Mouse (Mus musculus) layer of hippocampus, postnatal 14 days (tissue): ENCODE results near the gene D17Wsu92e. TPM values are rescaled to one million over a fixed set of nuclear protein-coding genes. Genes with fewer than 3 reads are reported as not detected.
A peak's percentile ranks its signal among the peaks of the same experiment; 100 is the strongest.

Source experiments
- DNase-seq, 2 experiments: peaks; one replicate each; pipeline ENCODE4 v3.0.0; 2021 to 2022; ENCODE audit warnings: low spot score in 2 of 2, mixed read lengths in 1 of 2
- total RNA-seq, 2 experiments: library from RNA; stranded (reverse); gene quantifications; 2 replicates each; pipeline ENCODE4 v1.2.3; 2021

D17Wsu92e gene
- total RNA-seq, 2 experiments from 2014 or later: 121 to 130 TPM

GRCm38 (mm10) chr17:27751314-27752202 lies 68.9 kb downstream of the D17Wsu92e start:
- peak in 1 of 2 experiments; percentile 22 for DNase-seq

GRCm38 (mm10) chr17:27750451-27750942 lies 70.0 kb downstream of the D17Wsu92e start:
- DNase-seq: no peak

GRCm38 (mm10) chr17:27748123-27748522 lies 72.3 kb downstream of the D17Wsu92e start:
- DNase-seq: no peak

- DNase-seq: no peak
Observed at GRCm38 (mm10) chr17:27746446-27746845, 74.0 kb downstream of the D17Wsu92e start.

GRCm38 (mm10) chr17:27740961-27741360 lies 79.5 kb downstream of the D17Wsu92e start:
- no peak for DNase-seq

GRCm38 (mm10) chr17:27734344-27735073 lies 85.9 kb downstream of the D17Wsu92e start:
- no peak for DNase-seq

- no peak for DNase-seq
Observed at GRCm38 (mm10) chr17:27732694-27733093, 87.8 kb downstream of the D17Wsu92e start.

GRCm38 (mm10) chr17:27732152-27732551 lies 88.3 kb downstream of the D17Wsu92e start:
- no peak for DNase-seq

- DNase-seq: no peak
Observed at GRCm38 (mm10) chr17:27728770-27729169, 91.7 kb downstream of the D17Wsu92e start, which contains the start of gene Spdef. Spdef (minus strand) TSS chr17:27728955.

GRCm38 (mm10) chr17:27726527-27726926 lies 93.9 kb downstream of the D17Wsu92e start:
- DNase-seq: no peak

GRCm38 (mm10) chr17:27725412-27725811 lies 95.0 kb downstream of the D17Wsu92e start:
- no peak for DNase-seq

GRCm38 (mm10) chr17:27725011-27725410 lies 95.4 kb downstream of the D17Wsu92e start:
- DNase-seq: no peak

GRCm38 (mm10) chr17:27724327-27724726 lies 96.1 kb downstream of the D17Wsu92e start:
- DNase-seq: no peak

- DNase-seq: peak; percentile 44 to 58
Observed at GRCm38 (mm10) chr17:27721125-27721664, 99.3 kb downstream of the D17Wsu92e start.

GRCm38 (mm10) chr17:27720326-27720725 lies 100.1 kb downstream of the D17Wsu92e start:
- DNase-seq: no peak

- no peak for DNase-seq
Observed at GRCm38 (mm10) chr17:27719663-27720062, 100.8 kb downstream of the D17Wsu92e start.

GRCm38 (mm10) chr17:27718250-27718649 lies 102.2 kb downstream of the D17Wsu92e start:
- DNase-seq: peak in 1 of 2 experiments; percentile 68

GRCm38 (mm10) chr17:27716804-27717203 lies 103.6 kb downstream of the D17Wsu92e start:
- DNase-seq: no peak

GRCm38 (mm10) chr17:27712832-27713231 lies 107.6 kb downstream of the D17Wsu92e start:
- peak in 1 of 2 experiments; percentile 54 for DNase-seq

GRCm38 (mm10) chr17:27709650-27710049 lies 110.8 kb downstream of the D17Wsu92e start:
- DNase-seq: no peak

GRCm38 (mm10) chr17:27707954-27708661 lies 112.3 kb downstream of the D17Wsu92e start:
- peak in 1 of 2 experiments; percentile 53 for DNase-seq
